Mouse (Mus musculus) lung, postnatal 14 days (tissue): Measurements from ENCODE around the gene Olfr153.
"Not testable (repeated sequence)": the region's sequence is repeated elsewhere in the genome, so short reads cannot be mapped to it uniquely, and the experiment has no call there.

Experiments
- DNase-seq: peaks from one replicate; pipeline ENCODE4 v3.0.0; 2021

The Olfr153 gene

DNA sequence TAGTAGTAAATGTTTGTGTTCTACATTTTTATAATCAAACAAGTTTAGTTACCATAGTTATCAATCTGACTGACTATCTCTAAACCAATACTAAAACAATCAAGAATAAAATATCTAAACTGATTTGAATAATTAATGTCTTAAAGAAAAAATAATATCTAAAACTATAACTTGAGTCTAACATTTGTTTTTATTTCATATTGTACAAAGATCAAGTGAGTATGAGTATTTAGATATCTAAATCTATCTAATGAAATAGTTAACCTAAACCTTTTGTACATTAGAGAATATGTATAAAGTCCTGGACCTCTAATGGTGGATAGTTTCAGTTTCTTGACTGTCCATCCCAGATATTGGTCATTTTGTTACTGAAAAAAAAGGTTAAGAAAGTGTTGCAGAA, at the start of gene Olfr153:
Gene Olfr153 (plus strand): TSS at position 301 of the 400 bp plus-strand sequence.
- DNase-seq: no peak

DNA sequence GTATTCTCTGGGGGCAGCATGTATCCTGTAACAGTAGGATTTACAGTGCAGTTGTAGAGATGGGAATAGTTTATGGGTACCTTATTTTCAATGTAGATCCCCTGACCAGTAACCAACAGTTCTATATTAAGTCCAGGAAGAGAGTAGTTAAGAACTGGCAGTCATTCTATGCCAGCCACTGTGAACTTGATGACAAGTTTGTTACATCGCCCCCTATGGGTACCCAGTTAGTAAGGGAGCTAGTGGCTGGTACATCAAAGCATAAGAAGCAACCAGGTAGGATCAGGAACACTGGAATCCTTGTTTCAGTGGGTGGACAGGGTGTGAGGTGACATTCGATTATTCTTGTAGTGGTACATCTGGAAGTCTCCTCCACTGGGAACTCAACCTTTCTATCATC, 49.3 kb upstream of the Olfr153 start:
- no peak for DNase-seq

DNA sequence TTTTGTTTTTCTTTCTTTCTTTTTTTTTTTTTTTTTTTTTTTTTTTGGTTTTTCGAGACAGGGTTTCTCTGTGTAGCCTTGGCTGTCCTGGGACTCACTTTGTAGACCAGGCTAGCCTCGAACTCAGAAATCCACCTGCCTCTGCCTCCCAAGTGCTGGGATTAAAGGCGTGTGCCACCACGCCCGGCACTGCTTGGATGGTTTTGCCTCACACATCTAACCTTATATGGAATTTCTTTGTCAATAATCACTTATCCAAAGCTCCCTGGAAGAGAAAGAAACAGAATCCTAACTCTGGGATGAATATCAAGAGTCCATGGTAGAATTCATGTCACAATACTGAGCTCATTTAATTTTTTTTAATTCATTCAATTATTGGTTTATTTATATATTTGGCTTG, 34.6 kb upstream of the Olfr153 start, which contains the start of gene Pramel7:
Gene Pramel7 (minus strand): TSS at position 101 of the 400 bp plus-strand sequence.
- not testable (repeated sequence) for DNase-seq

DNA sequence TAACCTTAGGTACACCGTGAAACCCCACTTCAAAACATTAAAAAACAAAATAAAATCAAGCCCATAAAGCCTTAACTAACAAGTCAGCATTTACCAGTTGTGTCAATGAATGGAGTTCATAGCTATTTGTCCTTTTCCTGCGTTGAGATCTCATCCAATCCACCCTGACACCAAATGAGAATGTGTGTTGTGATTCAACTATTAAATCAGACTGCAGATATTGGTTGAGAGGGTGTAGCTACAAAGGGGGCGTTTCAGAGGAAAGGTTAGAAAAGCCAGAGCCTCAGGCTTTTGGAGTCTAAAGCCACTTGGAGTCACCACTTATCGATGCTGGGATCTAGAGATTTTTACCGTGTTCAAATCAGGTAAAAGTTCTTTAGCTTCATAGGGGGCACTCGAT, 25.3 kb upstream of the Olfr153 start, which contains the start of gene Pramel6:
Gene Pramel6 (plus strand): TSS at position 301 of the 400 bp plus-strand sequence.
- DNase-seq: no peak

DNA sequence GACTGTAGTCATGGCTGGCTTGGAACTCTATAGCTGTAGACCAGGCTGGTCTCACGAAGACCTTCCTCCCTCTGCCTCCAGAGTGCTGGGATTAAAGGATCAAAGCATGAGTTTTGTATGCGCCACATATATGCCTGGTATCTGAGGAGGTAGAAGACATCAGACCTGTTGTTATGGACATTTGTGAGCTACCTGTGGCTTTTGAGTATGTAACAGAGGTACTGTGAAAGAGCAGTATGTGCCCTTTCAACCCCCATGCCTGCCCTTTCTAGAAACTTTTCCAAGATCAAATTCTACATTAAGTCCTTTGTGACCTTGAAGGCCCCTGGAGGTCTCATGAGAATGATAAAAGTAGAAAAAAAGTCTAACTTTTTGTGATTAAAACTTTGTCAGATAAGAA, 16.6 kb upstream of the Olfr153 start:
- DNase-seq: no peak

DNA sequence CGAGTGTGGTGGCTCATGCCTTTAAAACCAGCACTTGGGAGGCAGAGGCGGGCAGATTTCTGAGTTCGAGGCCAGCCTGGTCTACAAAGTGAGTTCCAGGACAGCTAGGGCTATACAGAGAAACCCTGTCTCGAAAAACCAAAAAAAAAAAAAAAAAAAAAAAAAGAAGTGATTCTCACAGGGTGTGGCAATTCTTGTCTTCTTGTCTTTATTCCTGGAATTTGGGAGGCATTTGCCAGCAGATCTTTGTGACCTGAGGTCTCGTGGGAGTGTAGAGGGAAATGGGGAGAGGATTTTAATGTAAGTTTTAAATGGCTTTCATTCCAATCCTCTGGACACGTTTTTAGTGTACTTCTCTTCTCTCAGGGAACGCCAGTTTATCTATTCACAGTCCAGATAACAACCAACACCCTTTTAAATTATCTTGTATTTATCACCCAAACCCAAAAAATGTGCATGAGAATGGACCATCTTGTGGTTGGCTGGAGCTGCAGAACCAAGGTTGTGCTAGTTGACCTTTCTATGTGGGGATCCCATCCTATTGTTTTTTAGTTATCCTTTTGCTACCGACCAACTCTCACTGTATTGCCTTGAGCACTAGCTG, 16.0 kb upstream of the Olfr153 start:
- DNase-seq: no peak

DNA sequence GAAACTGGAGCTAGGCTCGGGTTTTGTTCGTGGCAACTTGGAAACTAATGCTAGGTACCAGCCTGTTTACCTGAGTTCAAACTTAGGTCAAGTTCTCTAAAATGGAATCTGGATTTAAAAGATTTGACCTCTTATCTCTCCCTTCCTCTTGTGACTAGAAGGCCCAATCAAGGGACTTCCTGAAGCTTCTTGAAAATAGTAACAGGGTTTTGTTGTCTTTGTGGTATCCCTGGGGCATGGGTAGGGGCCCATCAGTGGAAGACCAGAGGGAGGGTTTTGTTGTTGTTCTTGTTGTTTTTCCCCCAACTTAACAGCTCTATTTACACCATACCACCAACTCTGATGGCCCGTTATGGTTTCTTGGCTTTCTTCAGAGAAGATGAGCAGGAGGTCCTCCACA, 15.0 kb upstream of the Olfr153 start:
- DNase-seq: no peak

DNA sequence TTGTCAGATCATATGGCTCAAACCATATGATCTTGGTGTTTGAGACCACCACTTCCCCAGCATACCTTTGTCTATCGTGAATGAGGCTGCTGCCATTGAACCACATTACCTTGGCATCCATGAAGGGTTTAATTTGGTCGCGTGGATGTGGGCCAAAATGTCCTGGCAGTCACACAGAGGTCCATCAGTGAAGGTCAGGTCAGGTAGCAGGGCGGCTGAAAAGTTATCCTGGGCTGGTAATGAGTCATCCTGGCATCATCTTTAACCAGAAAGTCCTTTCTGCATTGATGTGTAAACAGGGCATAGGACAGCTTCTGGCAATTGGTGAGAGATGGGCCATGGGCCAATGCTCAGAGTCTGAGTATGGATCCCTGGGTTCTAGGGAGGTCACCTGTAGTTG, 10.9 kb upstream of the Olfr153 start:
- no peak for DNase-seq

DNA sequence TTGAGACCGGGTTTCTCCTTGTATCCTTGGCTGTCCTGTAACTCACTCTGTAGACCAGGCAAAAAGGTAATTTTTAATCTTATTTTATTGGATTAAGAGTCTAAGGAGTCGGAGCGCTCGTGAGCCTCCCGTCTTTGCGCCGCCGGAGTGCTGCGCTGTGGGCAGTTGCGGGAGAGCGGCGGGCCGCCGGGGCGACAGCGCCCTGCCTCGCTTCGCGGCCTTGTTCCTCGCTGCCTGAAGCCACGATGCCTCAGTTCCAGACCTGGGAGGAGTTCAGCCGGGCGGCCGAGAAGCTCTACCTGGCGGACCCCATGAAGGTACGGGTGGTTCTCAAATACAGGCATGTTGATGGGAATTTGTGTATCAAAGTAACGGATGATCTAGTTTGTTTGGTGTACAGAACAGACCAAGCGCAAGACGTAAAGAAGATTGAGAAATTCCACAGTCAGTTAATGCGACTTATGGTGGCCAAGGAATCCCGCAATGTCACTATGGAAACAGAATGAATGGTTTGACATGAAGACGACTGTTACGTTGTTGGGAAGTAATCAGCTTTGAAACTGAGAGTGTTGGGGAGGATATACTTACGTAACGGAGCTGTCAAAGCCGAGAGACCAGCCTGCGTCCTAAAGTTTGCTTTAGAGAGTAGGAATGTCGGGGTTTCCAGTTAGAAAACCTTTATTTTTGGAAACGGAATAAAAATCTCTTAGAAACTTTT, 5.5 kb upstream of the Olfr153 start:
- DNase-seq: not testable (repeated sequence)

DNA sequence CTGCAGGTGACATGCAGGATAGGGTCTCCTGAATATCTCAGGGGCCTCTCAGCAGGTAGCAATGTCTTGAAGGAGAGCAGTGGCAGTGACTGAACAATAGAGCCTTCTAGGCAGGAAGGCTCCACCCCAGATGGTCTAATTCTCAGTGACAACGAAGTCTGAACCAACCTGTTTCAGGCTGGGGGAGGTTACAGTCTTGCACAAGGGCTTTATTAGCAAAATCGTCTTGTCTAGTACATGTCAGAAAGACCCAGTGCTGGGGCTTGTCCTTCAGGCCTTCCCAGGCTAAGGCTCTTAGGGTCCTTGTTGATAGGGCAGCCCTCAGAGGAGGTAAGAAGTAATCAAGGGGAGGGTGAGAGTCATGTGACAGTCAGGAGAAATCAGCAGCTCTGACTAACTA, 3.2 kb downstream of the Olfr153 start:
- no peak for DNase-seq

DNA sequence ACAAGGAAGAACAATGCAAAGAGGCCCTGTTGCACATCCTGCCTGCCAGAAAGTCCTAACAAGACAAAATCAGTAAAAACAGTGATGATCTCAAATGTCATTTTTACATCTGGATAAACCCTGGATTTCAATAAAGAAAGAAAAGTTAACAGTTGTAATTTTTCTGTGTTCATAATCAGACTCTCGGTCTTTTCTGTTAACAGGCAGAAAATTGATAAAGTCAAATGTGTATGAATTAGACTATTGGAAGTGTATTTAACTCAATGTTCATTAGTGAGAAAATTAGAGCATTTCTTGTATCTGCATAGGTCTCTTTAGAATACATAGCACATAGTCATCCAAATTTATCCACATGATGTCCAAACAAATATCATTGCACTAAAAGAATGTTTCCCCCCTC, 13.8 kb downstream of the Olfr153 start, which contains the start of gene Olfr1128:
Gene Olfr1128 (minus strand): TSS at position 101 of the 400 bp plus-strand sequence.
- DNase-seq: no peak

DNA sequence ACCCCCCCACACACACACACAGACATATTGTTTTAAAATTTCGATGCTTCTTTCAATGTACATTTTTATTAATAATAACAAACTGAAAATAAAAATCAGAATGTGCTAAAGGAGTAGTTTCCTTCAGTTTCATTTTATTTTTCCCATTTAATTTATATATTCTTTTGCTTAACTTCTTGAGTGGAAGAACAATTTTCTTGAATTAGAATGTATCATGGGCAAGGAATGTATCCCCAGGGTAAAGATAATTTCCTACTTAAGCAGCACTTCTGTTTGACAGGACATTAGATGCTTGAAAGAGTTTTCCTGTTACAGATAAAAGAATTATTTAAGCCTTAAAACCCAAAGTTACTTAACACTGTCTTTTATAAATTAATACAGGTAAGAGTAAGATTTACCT, 42.0 kb downstream of the Olfr153 start, which contains the start of gene Olfr1129:
Gene Olfr1129 (plus strand): TSS at position 301 of the 400 bp plus-strand sequence.
- not testable (repeated sequence) for DNase-seq
